Mouse (Mus musculus) embryonic facial prominence, embryonic 11.5 days (tissue): ENCODE results near the gene Ttll12. TPM values are rescaled to one million over a fixed set of nuclear protein-coding genes. Genes with fewer than 3 reads are reported as not detected.
A peak's percentile ranks its signal among the peaks of the same experiment; 100 is the strongest.

Source experiments
- ATAC-seq: fragments of 200-750 bp; cut with Nextera tagmentation; replicated peaks from 2 replicates; pipeline ENCODE4 v1.8.0; 2017; ENCODE audit warnings: low read depth; ENCODE audit not compliant: insufficient number of reproducible peaks, low FRiP score, low TSS enrichment
- DNase-seq: peaks from one replicate; pipeline ENCODE4 v3.0.0-alpha.2; 2015; ENCODE audit warnings: low spot score
- H3K27ac ChIP-seq: fragments of 300-500 bp; sonication (generic); replicated peaks from 2 replicates; pipeline ENCODE4 v1.5.1; 2014; ENCODE audit warnings: mild to moderate bottlenecking, low read depth, low read length, control low read depth
- H3K27me3 ChIP-seq: fragments of 300-500 bp; sonication (generic); 2 replicates; pipeline ENCODE4 v1.6.1; 2014; ENCODE audit warnings: mild to moderate bottlenecking, low read length, moderate library complexity, mixed read lengths; ENCODE audit not compliant: control insufficient read depth, insufficient read depth
- H3K36me3 ChIP-seq: fragments of 300-500 bp; sonication (generic); replicated peaks from 2 replicates; pipeline ENCODE4 v1.6.1; 2014; ENCODE audit warnings: low read depth, mild to moderate bottlenecking, low read length, moderate library complexity, mixed read lengths; ENCODE audit not compliant: control insufficient read depth, insufficient read depth
- H3K4me1 ChIP-seq: fragments of 300-500 bp; sonication (generic); 2 replicates; pipeline ENCODE4 v1.6.1; 2014; ENCODE audit warnings: low read length, mixed read lengths; ENCODE audit not compliant: control insufficient read depth, insufficient read depth
- H3K4me2 ChIP-seq: fragments of 300-500 bp; sonication (generic); 2 replicates; pipeline ENCODE4 v1.6.1; 2014; ENCODE audit warnings: low read depth, mild to moderate bottlenecking, control low read depth, low read length, moderate library complexity
- H3K4me3 ChIP-seq: fragments of 300-500 bp; sonication (generic); 2 replicates; pipeline ENCODE4 v1.5.1; 2014; ENCODE audit warnings: low read depth, low read length, control low read depth
- H3K9ac ChIP-seq: fragments of 300-500 bp; sonication (generic); replicated peaks from 2 replicates; pipeline ENCODE4 v1.6.1; 2014; ENCODE audit warnings: mild to moderate bottlenecking, control low read depth, low read length
- H3K9me3 ChIP-seq: fragments of 300-500 bp; sonication (generic); replicated peaks from 2 replicates; pipeline ENCODE4 v1.6.1; 2016; ENCODE audit warnings: mild to moderate bottlenecking, low read length, inconsistent platforms, mixed read lengths; ENCODE audit not compliant: control insufficient read depth
- WGBS: fragments of 180-500 bp; shearing (Covaris S2); extraction: QIAGEN DNeasy Blood & Tissue Kit; methylation state at CpG from one replicate; pipeline ENCODE4 v1.1.7; 2014; 5-methylcytosine and 5-hydroxymethylcytosine counted together
- polyA plus RNA-seq: library from polyadenylated mRNA; unstranded; fragments of >200 nt; fragmentation: Nextera tagmentation; extraction: Ambion mirVana; gene quantifications from 2 replicates; pipeline ENCODE4 v1.2.1, GENCODE M21; 2014

The Ttll12 gene
- polyA plus RNA-seq, 1 experiment from 2014 or later, result 48.6 TPM

DNA sequence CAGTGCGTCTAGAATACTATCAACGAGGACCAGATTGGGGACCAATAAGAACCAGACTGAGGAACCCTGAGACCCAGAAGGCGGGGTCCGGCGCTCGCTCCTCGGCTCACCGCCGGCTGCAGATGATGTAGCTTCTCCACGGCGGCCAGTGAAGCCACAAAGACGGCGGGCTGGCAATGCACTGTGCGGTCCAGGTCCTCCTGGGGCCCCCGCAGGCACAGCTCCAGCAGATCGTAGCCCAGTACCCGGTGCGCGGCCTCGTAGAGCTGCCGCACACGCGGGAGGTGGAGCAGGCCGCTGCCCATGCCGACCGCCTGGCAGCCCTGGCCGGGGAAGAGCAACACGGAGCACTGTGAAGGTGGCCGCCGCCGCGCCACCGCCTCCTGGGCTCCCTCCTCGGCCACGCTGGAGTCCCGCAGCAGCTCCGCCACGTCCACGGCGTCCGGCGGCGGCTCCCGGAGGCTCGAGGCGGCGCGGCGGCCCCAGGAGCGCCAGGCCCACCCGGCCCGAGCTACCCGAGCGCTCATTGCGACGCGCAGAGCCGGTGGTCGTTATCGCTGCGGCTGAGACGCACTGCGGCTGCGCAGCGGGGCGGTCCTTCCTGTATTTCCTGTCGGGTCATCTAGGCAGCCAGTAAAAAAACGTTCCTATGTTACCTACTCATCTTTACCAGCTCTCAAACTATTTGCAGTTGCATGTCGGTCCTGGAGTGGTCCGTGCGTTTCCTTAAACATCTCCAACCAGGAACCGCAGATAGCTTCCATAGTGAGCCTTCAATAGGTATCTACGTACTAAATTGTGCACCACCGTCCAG lies 39.6 kb downstream of the Ttll12 start:
- no peaks in the 10 kb centered on the region for H3K36me3 ChIP-seq
- no peaks in the 10 kb centered on the region for H3K4me1 ChIP-seq
- H3K27me3 ChIP-seq, result no peaks in the 10 kb centered on the region
- ATAC-seq, result peak; percentile 75
- peak overlapping the region; percentile 93 for H3K27ac ChIP-seq
- H3K4me2 ChIP-seq, result peak overlapping the region; percentile 72
- peak overlapping the region; percentile 87 for H3K4me3 ChIP-seq
- H3K9me3 ChIP-seq, result no peaks in the 10 kb centered on the region
- WGBS, result under 1% methylated on average over 67 of the region's 74 CpGs
- DNase-seq, result peak; percentile 93
- H3K9ac ChIP-seq, result peak overlapping the region; percentile 98

DNA sequence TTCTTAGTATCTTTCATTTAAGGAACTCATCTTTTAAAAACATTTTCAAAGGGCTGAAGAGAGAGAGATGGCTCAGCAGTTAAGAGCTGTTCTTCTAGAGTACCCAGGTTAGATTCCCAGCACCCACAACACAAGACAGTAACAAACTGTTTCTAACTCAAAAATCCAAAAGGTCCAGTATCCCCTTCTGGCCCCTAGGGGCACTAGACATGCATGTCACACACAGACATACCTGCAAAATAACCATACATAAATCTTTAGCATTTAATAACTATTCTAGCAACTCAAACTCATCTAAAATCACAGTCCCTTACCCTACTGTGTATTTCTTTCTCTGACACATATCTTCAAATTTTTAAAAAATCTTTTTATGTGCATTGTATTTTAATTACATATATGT lies 41.1 kb downstream of the Ttll12 start:
- peak; percentile 29 for DNase-seq

DNA sequence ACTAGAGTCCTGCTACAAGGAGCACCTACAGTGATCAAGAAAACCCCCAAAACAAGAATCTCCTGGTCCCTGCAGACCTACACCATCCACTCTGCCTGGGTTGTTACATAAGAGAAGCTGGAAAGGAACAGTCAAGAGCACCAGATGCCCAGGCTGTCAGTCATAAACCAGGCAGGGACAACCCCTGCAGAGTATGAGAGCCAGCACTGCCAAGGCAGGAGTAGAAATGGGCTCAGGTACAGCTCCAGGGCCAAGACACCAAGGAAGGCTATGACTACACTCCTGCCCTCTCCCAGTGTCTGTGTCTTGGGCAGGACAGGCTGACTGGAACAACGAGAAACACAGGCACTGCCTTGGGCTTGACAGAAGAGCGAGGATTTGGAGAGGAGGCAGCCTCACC lies 44.8 kb downstream of the Ttll12 start:
- Histone ChIP-seq H3K4me2 (no peak overlapping the region), H3K4me3 (no peak overlapping the region), H3K27me3 (no peaks in the 10 kb centered on the region), H3K27ac (no peak overlapping the region), H3K4me1 (no peaks in the 10 kb centered on the region), H3K36me3 (peaks cover 6% of the 10 kb centered on the region; the same call in 1 of the 2 replicates), H3K9ac (no peak overlapping the region), H3K9me3 (no peaks in the 10 kb centered on the region)
- 88% methylated on average over 2 of the region's 2 CpGs for WGBS
- ATAC-seq (no peak), DNase-seq (no peak)

More for the DNA sequence above, 41.1 kb downstream of the Ttll12 start:
- H3K9me3 ChIP-seq, result no peaks in the 10 kb centered on the region
- H3K27ac ChIP-seq, result no peak overlapping the region
- ATAC-seq, result no peak
- H3K27me3 ChIP-seq, result no peaks in the 10 kb centered on the region
- H3K4me2 ChIP-seq, result no peak overlapping the region
- H3K4me1 ChIP-seq, result no peaks in the 10 kb centered on the region
- H3K9ac ChIP-seq, result no peak overlapping the region
- H3K36me3 ChIP-seq, result peaks cover 4% of the 10 kb centered on the region; the same call in 1 of the 2 replicates
- H3K4me3 ChIP-seq, result no peak overlapping the region

DNA sequence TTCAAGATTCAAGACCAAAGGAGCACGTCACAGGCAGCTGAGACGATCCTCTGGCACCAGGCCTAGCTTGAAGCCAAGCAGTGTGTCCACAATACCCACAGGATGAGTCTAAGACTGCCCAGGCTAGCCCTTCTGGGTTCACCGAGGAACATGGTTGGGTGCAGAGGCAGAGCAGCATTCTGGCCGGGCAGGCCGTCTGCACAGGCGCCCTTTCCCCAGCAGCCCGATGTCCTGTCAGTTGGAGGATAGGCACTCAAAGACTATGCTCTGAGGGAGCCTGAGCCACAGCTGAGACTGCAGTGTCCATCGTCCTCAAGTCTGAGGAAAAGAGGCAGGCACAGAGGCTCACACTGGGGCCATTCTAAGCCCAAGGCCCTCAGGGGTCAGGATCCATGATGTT lies 47.8 kb downstream of the Ttll12 start:
- Histone ChIP-seq H3K4me2 (no peak overlapping the region), H3K4me3 (no peak overlapping the region), H3K27ac (no peak overlapping the region), H3K4me1 (no peaks in the 10 kb centered on the region), H3K36me3 (peaks cover 6% of the 10 kb centered on the region; the same call in 1 of the 2 replicates), H3K27me3 (no peaks in the 10 kb centered on the region), H3K9ac (no peak overlapping the region), H3K9me3 (no peaks in the 10 kb centered on the region)
- DNase-seq (no peak), ATAC-seq (no peak)
- 85% methylated on average over 8 of the region's 8 CpGs for WGBS

DNA sequence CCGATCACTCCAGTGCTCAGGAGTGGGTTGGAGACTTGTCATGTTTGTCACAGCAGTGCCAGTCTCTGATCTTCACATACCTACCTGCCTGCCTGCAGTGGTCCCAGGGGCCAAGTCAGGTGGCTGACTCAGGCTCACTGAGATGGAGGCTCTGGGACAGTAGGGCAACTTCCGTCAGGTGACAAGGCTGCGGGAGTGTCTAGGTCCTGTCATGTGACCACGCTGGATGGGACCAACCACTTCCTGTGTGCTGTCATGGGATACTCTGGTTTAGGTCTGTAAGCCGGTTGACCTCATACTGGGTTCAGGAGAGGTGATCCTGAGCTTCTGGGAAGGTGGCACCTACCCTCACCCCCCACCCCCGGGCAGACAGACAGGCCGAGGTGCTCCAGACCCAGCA lies 48.9 kb downstream of the Ttll12 start:
- no peak overlapping the region for H3K27ac ChIP-seq
- DNase-seq, result no peak
- no peak overlapping the region for H3K4me3 ChIP-seq
- ATAC-seq, result no peak
- no peaks in the 10 kb centered on the region for H3K9me3 ChIP-seq
- H3K9ac ChIP-seq, result no peak overlapping the region
- no peaks in the 10 kb centered on the region for H3K27me3 ChIP-seq
- 89% methylated on average over 7 of the region's 7 CpGs for WGBS
- H3K36me3 ChIP-seq, result peaks cover 6% of the 10 kb centered on the region; the same call in 1 of the 2 replicates
- no peaks in the 10 kb centered on the region for H3K4me1 ChIP-seq
- no peak overlapping the region for H3K4me2 ChIP-seq

DNA sequence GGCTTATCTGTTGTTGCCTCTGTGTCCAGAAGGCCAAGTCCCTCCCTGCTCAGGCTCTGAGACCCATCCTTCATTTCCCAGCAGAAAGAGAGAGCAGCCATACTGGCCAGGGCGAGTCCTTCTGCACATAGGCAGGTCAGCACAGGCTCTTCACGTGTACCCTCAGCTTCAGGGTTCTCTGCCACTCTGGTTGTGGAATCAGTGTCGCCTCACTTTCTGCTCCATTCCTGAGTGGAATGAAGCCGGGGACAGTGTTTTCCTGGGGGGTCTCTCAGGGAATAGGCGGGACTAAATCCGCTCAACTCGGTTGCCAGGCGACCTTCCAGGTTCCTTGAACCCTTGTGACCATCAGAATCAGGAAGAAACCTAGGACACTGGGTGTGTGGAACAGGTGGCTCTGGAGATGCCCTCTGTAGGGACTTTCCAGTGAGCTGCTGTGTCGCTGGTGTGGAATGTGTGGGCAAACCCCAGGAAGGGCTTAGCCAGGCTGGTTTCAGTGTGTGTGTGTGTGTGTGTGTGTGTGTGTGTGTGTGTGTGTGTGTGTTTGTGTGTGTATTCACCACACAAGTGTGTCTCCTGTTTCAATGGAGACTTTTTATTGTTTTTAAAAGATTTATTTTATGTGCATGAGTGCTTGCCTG lies 53.2 kb downstream of the Ttll12 start:
- no peaks in the 10 kb centered on the region for H3K9me3 ChIP-seq
- H3K36me3 ChIP-seq, result peaks cover 3% of the 10 kb centered on the region; the same call in 1 of the 2 replicates
- no peaks in the 10 kb centered on the region for H3K4me1 ChIP-seq
- no peaks in the 10 kb centered on the region for H3K27me3 ChIP-seq
- ATAC-seq (no peak), DNase-seq (no peak)
- H3K9ac ChIP-seq, result no peak overlapping the region
- no peak overlapping the region for H3K4me2 ChIP-seq
- no peak overlapping the region for H3K27ac ChIP-seq
- 83% methylated on average over 9 of the region's 9 CpGs for WGBS
- no peak overlapping the region for H3K4me3 ChIP-seq

DNA sequence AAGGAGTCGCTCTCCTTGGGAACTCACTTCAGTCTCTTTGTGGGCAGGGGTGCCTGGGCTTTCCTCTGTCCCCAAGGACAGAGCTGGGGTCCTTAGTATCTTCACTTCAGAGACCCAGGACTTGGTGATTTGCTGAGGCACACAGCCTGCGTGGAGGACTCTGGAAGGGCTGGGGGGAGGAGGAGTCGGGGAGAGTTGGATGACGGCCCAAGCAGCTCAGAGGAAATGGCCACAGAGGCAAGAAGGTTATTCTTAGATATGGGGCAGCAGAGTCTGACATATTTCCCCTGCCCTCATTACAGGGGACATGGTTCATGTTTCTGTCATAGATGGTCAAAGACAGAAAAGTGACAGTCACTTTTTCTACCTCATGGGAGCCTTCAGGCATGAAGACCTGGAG lies 55.1 kb downstream of the Ttll12 start:
- DNase-seq (no peak), ATAC-seq (no peak)
- H3K36me3 ChIP-seq, result no peaks in the 10 kb centered on the region
- H3K4me2 ChIP-seq, result no peak overlapping the region
- H3K4me3 ChIP-seq, result no peak overlapping the region
- H3K27me3 ChIP-seq, result no peaks in the 10 kb centered on the region
- no peaks in the 10 kb centered on the region for H3K9me3 ChIP-seq
- no peak overlapping the region for H3K27ac ChIP-seq
- WGBS, result 70% methylated on average over 4 of the region's 4 CpGs
- no peak overlapping the region for H3K9ac ChIP-seq
- no peaks in the 10 kb centered on the region for H3K4me1 ChIP-seq

DNA sequence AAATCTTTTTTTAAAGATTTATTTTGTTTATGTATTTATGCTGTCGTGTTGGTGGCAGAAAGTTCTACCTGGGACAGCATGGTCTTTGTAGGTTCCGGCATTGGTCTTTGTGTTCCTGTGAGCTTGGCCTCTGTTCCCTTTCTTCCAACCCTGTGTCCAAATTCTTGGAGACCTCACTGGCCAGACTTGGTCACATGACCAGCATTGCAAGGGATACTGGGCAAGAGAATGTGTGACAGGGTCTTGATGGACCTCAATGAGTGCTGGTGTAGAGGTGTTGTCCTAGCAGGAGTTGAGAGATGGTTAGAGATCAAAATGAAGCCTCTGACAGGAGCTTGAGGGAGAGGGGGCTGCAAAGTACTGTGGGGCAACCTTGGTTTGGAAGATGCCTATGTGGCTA lies 56.1 kb downstream of the Ttll12 start:
- no peak overlapping the region for H3K27ac ChIP-seq
- H3K4me2 ChIP-seq, result no peak overlapping the region
- ATAC-seq (no peak), DNase-seq (no peak)
- WGBS, result 97% methylated on average over 2 of the region's 2 CpGs
- no peak overlapping the region for H3K4me3 ChIP-seq
- no peaks in the 10 kb centered on the region for H3K36me3 ChIP-seq
- H3K9ac ChIP-seq, result no peak overlapping the region
- H3K9me3 ChIP-seq, result no peaks in the 10 kb centered on the region
- no peaks in the 10 kb centered on the region for H3K27me3 ChIP-seq
- no peaks in the 10 kb centered on the region for H3K4me1 ChIP-seq
